Mouse (Mus musculus) urinary bladder, postnatal 14 days (tissue): Measurements from ENCODE around the gene Cby1.

Experiments used
- DNase-seq: peaks from one replicate; pipeline ENCODE4 v3.0.0; 2021; ENCODE audit warnings: low spot score

The Cby1 gene

GRCm38 (mm10) chr15:79706603-79707214, 47.7 kb downstream of the Cby1 start:
- DNase-seq: no peak

- no peak for DNase-seq
Observed at GRCm38 (mm10) chr15:79708229-79708822, 49.3 kb downstream of the Cby1 start.

DNA sequence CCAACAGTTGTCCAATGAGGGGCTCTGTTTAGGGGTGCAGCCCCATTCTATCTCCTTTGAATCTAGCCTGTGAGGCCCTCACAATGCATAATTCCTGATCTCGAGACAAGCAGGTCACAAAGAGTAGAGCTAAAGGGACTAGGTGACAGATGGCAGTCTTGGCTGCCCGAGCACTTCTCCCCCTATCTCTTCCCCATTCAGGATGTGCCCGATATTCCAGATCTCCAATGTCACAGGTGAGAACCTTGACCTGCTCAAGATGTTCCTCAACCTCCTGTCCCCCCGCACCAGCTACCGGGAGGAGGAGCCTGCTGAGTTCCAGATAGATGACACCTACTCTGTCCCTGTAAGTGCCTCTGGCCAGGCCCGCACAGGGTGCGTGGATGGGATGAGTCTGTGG, 56.6 kb downstream of the Cby1 start:
- DNase-seq: no peak

DNA sequence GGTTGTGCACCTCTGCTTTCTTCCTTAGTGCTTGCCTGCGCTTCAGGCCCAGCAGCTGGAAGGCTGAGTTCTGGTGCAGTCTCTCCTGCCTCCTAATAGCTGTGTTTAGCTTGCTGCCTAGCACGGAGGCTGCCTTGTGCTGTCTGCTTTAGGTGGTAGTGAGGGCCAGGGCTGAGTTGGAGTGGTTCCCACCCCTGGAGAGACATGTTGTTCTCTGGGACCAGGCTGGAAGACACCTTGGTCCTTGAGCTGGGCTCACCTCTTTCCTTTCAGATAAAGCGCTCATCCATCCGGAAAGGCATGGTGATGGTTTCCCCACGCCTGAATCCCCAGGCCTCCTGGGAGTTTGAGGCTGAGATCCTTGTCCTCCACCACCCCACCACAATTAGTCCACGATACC, 57.7 kb downstream of the Cby1 start:
- DNase-seq: no peak
